Mouse (Mus musculus): Measurements from ENCODE around the gene Pgk1.
A peak's percentile ranks its signal among the peaks of the same experiment; 100 is the strongest.
"Not testable (repeated sequence)": the region's sequence is repeated elsewhere in the genome, so short reads cannot be mapped to it uniquely, and the experiment has no call there.

Gene Pgk1

DNA sequence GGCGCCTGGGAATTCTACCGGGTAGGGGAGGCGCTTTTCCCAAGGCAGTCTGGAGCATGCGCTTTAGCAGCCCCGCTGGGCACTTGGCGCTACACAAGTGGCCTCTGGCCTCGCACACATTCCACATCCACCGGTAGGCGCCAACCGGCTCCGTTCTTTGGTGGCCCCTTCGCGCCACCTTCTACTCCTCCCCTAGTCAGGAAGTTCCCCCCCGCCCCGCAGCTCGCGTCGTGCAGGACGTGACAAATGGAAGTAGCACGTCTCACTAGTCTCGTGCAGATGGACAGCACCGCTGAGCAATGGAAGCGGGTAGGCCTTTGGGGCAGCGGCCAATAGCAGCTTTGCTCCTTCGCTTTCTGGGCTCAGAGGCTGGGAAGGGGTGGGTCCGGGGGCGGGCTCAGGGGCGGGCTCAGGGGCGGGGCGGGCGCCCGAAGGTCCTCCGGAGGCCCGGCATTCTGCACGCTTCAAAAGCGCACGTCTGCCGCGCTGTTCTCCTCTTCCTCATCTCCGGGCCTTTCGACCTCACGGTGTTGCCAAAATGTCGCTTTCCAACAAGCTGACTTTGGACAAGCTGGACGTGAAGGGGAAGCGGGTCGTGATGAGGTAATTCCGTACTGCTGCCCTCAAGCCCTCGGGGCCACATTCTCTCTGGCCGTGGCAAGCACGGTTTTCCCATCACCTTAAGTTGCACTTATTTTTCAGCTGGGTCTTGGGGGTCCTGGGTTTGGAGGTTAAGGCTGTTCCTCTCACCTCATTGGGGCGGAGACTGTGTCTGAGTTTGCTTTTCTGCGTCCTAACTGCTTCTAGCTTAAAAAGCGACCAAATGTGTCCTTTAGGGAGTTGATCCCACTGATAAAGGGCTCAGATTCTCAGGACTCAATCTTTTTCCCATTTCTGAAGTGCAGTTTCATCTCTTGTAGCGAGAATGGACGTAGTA, at the start of gene Pgk1:
Gene Pgk1, plus strand, starts transcription at position 388 of the 937 bp plus-strand sequence.
- peak; percentile 98 for DNase-seq (ENCODE audit: low read depth)

GRCm38 (mm10) chrX:106139309-106140070, 47.4 kb upstream of the Pgk1 start:
- peak; percentile 43 for DNase-seq (ENCODE audit: low read depth)

DNA sequence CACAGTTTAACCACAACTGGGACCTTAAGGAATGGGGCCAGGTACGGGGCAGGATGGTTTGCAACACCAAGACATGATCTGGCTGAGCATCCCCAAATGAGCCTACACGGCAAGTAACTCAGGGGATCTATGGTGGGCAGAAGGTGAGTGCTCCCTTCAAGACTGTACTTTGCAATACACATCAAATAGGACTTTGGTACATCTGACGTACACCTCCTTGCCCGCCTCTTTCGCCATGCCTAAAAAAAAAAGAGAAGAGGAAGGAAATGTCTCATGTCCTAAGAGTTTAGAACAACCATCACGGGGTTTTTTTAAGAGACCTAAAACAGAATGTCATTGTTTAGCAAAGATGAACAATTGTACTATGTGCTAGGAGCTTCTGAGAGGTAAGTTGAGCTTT, 44.0 kb upstream of the Pgk1 start, which contains the start of gene Tlr13:
Gene Tlr13, plus strand, starts transcription at position 269 of the 400 bp plus-strand sequence.
- DNase-seq (ENCODE audit: low read depth): peak; percentile 74

DNA sequence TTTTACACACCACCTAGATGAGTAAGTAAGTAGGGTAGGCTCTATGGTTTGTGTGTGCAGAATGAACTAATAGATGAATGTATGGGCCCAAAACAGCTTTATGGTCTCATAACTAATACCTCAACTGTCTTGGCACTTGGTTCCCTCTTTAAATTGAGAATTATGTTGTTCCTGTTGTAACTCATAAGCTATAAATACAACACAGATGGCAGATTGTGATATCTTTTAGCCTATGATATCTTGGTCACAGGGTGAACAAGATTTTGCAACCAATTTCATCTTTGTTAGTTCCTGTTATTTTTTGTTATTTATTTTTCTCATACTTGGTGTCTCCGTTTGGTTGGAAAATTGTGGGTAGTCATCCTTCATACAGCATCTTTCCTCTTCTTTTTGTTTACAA, 38.7 kb upstream of the Pgk1 start:
- DNase-seq (ENCODE audit: low read depth): peak; percentile 34

DNA sequence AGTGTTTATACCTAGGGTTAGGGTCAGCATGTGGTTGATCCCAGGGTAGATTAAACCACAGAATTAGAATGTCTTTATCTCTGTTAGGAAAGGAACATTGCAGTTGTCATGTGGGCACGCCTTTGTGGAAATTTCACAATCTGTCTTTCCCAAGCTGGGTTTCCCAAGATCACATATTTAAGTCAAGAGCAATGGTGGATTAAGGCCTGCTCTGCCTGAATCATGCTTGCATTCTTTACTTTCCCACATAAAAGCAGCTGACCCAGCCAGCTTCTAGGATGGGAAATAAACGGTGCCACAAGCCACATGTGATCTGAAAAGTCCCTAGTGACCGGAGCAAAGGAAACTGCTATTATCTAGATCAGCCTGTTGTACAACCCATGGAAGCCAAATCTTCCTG, 37.4 kb upstream of the Pgk1 start:
- peak; percentile 56 for DNase-seq (ENCODE audit: low read depth)

- no peak for DNase-seq (ENCODE audit: low read depth)
These were observed 32.7 kb upstream of the Pgk1 start for GRCm38 (mm10) chrX:106154180-106154586.

DNA sequence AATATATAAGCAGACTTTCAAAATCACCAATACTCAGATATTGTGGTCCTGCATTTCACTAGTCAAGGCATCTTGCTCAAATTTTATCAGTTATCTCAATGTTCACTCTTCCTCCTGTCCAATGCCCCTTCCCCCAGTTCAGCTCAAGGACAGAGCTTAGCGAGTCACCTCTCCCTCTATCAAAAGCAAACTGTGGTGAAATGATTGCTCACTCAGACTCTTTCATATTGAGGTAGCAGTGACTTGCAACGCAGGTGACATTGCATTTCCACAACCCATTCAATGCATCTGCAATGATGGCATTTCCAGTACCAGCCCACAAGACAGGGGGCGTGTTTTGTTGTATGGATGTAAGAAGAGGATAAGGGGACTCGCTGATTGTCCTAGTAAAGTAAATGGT, 31.0 kb upstream of the Pgk1 start:
- peak; percentile 64 for DNase-seq (ENCODE audit: low read depth)

GRCm38 (mm10) chrX:106163995-106164394, 22.9 kb upstream of the Pgk1 start:
- peak; percentile 70 for DNase-seq (ENCODE audit: low read depth)

GRCm38 (mm10) chrX:106164555-106164954, 22.3 kb upstream of the Pgk1 start:
- DNase-seq (ENCODE audit: low read depth): no peak

DNA sequence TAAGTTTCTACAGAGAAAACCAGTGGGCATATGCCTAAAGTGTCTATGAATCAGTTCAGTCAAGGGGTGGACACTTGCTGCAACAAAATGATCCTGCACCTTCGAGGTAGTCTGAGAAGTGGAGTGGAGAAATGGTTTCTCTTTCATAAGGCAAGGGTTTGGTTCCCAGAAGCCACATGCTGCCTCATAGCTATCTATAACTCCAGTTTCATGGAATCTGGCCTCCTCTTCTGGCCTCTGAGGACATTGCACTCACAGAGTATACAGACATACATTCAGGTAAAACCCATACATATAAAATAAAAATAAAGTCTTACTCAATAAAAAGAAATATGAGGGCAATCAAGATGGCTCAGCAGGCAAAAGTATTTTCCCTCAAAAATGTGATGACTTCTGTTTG, 21.8 kb upstream of the Pgk1 start:
- peak; percentile 78 for DNase-seq (ENCODE audit: low read depth)

- peak; percentile 90 for DNase-seq (ENCODE audit: low read depth)
These were observed 15.6 kb upstream of the Pgk1 start for GRCm38 (mm10) chrX:106171106-106171852.

DNA sequence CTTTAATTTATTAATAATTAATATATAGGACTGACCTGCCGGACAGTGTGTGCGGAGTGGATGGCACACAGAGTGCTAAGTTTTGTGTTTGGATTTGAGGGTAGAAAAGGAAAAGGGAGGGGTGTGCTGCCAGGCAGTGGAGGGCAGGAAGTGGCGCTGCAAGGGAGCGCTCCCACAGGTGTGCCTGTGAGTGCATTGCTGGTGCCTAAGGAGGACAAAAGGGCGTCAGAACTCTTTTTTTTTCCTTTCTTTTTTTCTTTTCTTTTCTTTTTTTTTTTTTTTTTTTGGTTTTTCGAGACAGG, 15.1 kb upstream of the Pgk1 start:
- no peak for DNase-seq (ENCODE audit: low read depth)

- DNase-seq (ENCODE audit: low read depth): no peak
These were observed 10.6 kb upstream of the Pgk1 start for GRCm38 (mm10) chrX:106176331-106176730.

DNA sequence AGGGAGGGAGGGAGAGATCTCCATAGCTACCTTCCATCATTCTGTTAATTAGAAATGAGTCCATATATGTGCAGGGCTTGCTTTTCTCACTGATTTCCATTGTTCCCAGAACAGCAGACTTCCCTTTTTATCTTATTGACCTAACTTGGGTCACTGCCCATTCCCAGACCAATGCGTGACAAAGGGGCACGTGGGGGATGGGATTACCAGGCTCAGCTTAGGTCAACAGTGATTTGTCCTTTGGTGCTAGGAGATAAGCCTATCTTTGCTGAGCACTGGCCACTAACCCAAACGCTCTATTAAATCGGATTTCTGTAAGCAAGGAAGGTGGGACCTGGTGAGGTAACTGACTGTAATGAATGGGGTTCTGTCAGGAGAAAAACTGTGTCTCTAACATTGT, 2.6 kb upstream of the Pgk1 start:
- no peak for DNase-seq (ENCODE audit: low read depth)

DNA sequence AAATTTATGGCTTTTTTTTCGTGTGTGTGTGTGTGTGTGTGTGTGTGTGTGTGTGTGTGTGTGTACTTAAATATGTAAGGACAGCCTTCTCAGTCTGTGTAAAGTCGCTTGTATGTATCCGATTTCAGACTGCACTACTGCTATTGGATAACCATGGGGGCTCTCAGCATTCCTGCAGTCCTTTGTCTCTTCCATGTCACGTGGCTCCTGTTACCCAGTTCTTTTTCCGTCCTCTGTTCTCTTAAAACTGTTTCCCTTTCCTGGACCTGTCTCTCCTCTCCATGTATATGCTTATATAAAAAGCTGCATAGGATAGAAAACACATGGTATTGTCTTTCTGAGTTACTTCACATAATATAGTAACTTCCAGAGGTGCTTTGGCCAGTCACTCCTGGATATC, 1.2 kb upstream of the Pgk1 start:
- DNase-seq (ENCODE audit: low read depth): no peak

- peak; percentile 72 for DNase-seq (ENCODE audit: low read depth)
These were observed 837 bp downstream of the Pgk1 start for GRCm38 (mm10) chrX:106187737-106188136.

- DNase-seq (ENCODE audit: low read depth): peak; percentile 67
These were observed 2.5 kb downstream of the Pgk1 start for GRCm38 (mm10) chrX:106189356-106189755.

DNA sequence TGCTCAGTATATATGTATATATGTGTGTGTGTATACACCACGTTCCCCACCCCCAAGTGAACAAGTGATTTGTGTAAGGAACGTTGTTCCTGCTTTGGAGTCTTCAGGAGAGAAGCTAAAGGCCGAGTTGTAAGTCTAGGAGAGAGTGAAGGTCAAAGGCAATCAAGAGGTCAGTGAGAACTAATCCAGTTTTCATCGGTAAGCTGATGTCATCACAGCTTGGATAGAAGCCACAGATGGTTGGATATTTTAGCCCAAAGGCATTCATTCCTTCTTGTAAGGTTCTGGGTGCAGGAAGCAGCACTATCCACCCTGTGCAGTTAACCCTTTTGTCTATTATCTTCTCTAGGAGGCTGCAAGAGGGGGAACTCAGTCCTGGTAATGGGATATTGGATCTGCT, 3.2 kb downstream of the Pgk1 start:
- no peak for DNase-seq (ENCODE audit: low read depth)

- DNase-seq (ENCODE audit: low read depth): not testable (repeated sequence)
These were observed 7.5 kb downstream of the Pgk1 start for GRCm38 (mm10) chrX:106194361-106194760.

- DNase-seq (ENCODE audit: low read depth): peak; percentile 28
These were observed 10.4 kb downstream of the Pgk1 start for GRCm38 (mm10) chrX:106197308-106197707.

DNA sequence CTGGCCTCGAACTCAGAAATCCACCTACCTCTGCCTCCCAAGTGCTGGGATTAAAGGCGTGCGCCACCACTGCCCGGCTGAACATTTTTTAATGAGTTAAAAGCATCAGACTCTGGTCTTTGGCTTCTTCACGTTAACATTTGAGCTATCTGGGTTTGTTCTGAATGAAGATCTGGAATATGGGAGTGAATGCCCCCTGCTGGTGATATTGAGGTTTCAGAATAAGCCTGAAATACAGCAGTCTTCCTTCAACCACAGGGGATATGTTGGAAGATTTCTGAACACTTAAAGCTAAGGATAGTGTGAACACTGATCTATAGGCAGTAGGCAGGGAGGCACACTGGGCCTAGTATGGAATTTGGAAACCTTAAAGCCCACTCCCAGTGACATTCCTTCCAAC, 12.0 kb downstream of the Pgk1 start:
- DNase-seq (ENCODE audit: low read depth): no peak

- no peak for DNase-seq (ENCODE audit: low read depth)
These were observed 22.2 kb downstream of the Pgk1 start for GRCm38 (mm10) chrX:106209100-106209499.

Measured in 416B (cell line).